Mouse (Mus musculus) brain, embryonic 14.5 days (tissue): ENCODE results near the gene Adat1.

Source experiments
- CTCF ChIP-seq: fragments of 200-500 bp; IDR thresholded peaks from 2 replicates; pipeline ENCODE4 v1.5.1; 2012; ENCODE audit warnings: inconsistent platforms, mild to moderate bottlenecking, moderate library complexity, borderline replicate concordance; ENCODE audit not compliant: insufficient read depth, insufficient read length; ENCODE audit errors: extremely low read depth
- POLR2A ChIP-seq: fragments of 200-500 bp; IDR thresholded peaks from 2 replicates; pipeline ENCODE4 v1.6.1; 2012; ENCODE audit warnings: mild to moderate bottlenecking, inconsistent platforms, borderline replicate concordance; ENCODE audit not compliant: poor library complexity, insufficient read depth, insufficient read length, severe bottlenecking; ENCODE audit errors: extremely low read depth

DNA sequence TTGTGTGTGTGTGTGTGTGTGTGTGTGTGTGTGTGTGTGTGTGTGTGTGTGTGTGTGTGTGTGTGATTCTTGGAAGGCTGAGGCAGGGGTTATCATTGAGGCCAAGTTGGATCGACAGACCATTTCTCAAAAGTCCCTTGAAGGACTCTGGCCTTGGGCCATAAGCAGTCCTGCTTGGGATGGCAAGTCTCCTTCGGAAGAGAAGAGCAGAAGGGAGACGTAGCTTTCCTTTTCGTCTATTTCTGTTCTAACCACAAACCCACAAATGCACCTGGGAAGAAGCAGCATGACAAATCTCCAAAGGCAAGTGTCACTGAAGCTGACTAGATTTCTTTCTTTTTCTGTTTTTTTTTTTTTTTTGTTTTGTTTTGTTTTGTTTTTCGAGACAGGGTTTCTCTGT, 36.2 kb downstream of the Adat1 start:
- TF ChIP-seq POLR2A, result no peak
- TF ChIP-seq CTCF, result no peak
